Mouse (Mus musculus) lung, embryonic 15.5 days (tissue): ENCODE results near the gene Ccdc40. TPM values are rescaled to one million over a fixed set of nuclear protein-coding genes. Genes with fewer than 3 reads are reported as not detected.
"Not testable (repeated sequence)": the region's sequence is repeated elsewhere in the genome, so short reads cannot be mapped to it uniquely, and the experiment has no call there.

ENCODE experiments used
- ATAC-seq: fragments of 200-750 bp; cut with Nextera tagmentation; 2 replicates; pipeline ENCODE4 v1.8.0; 2017; ENCODE audit warnings: moderate number of reproducible peaks, borderline replicate concordance; ENCODE audit not compliant: low FRiP score, low TSS enrichment; ENCODE audit errors: extremely low read depth
- H3K27ac ChIP-seq: fragments of 300-500 bp; sonication (generic); 2 replicates; pipeline ENCODE4 v1.5.1; 2015; ENCODE audit warnings: moderate library complexity, mild to moderate bottlenecking, inconsistent platforms
- H3K27me3 ChIP-seq: fragments of 300-500 bp; sonication (generic); 2 replicates; pipeline ENCODE4 v1.6.1; 2015; ENCODE audit warnings: inconsistent platforms
- H3K36me3 ChIP-seq: fragments of 300-500 bp; sonication (generic); 2 replicates; pipeline ENCODE4 v1.6.1; 2015; ENCODE audit warnings: inconsistent platforms
- H3K4me1 ChIP-seq: fragments of 300-500 bp; sonication (generic); 2 replicates; pipeline ENCODE4 v1.6.1; 2015; ENCODE audit warnings: inconsistent platforms
- H3K4me2 ChIP-seq: fragments of 300-500 bp; sonication (generic); 2 replicates; pipeline ENCODE4 v1.6.1; 2015; ENCODE audit warnings: inconsistent platforms, mild to moderate bottlenecking, moderate library complexity
- H3K4me3 ChIP-seq: fragments of 300-500 bp; sonication (generic); 2 replicates; pipeline ENCODE4 v1.5.1; 2015; ENCODE audit warnings: mild to moderate bottlenecking, inconsistent platforms
- H3K9ac ChIP-seq: fragments of 300-500 bp; sonication (generic); 2 replicates; pipeline ENCODE4 v1.6.1; 2015; ENCODE audit warnings: inconsistent platforms
- H3K9me3 ChIP-seq: fragments of 300-500 bp; sonication (generic); 2 replicates; pipeline ENCODE4 v1.6.1; 2016; ENCODE audit warnings: inconsistent platforms
- WGBS: fragments of 180-500 bp; shearing (Covaris S2); methylation state at CpG from one replicate; pipeline ENCODE4 v1.1.7; 2015; 5-methylcytosine and 5-hydroxymethylcytosine counted together
- polyA plus RNA-seq: library from polyadenylated mRNA; unstranded; fragments of >200 nt; fragmentation: Nextera tagmentation; extraction: Ambion mirVana; gene quantifications from 2 replicates; pipeline ENCODE4 v1.2.1, GENCODE M21; 2015

The Ccdc40 gene
- polyA plus RNA-seq, 1 experiment from 2014 or later, result 5.7 TPM

DNA sequence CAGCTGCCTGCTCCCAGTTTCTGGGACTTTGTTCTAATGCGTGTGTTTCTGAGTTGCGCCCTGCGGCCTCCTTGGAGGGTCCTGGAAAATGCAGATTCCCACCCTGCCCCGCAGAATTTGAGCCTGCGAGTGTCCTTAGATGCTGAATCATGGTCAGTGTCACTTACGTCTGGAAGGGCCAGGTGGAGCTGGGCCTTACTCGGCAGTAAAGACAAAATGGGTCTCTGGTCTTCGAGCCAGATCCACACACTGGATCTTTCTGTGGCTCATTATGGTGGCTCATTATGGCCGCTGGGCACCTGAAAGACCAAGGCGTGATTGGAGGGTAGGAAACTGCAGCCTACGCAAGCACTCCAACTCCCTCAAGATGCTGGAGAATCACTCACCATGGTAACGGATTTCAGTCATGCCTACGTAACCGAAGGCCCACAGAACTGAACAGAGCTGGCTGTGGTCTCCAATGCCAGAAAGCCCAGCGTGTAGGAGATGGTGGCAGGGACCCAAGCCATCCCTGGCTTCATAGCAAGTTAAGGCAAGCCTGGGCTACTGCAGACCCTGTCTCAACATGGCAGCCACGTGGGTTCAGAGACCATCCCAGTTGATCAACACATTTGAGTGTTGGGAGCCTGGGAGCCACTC, 40.3 kb downstream of the Ccdc40 start:
- 67% methylated on average over 16 of the region's 16 CpGs for WGBS
- ATAC-seq, result no peak
- peaks cover 30% of the 10 kb centered on the region for H3K4me1 ChIP-seq
- H3K27me3 ChIP-seq, result no peaks in the 10 kb centered on the region
- peaks cover 10% of the 10 kb centered on the region; the same call in 1 of the 2 replicates for H3K36me3 ChIP-seq
- H3K4me3 ChIP-seq, result peak overlapping the region; percentile 78
- H3K9ac ChIP-seq, result peak overlapping the region; percentile 84; the same call in 1 of the 2 replicates
- H3K27ac ChIP-seq, result no peak overlapping the region; the same call in 1 of the 2 replicates
- peak overlapping the region; percentile 97 for H3K4me2 ChIP-seq
- no peaks in the 10 kb centered on the region for H3K9me3 ChIP-seq

DNA sequence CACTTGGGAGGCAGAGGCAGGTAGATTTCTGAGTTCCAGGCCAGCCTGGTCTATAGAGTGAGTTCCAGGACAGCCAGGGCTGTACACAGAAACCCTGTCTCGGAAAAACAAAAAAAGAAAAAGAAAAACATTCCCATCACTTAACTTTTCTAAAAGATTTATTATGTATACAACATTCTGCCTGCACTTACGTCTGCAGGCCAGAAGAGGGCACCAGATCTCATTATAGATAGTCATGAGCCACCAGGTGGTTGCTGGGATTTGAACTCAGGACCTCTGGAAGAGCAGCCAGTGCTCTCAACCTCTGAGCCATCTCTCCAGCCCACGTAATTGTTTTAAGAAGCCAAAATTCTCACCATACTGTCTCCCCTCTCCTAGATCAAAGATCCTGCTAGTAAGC, 44.1 kb downstream of the Ccdc40 start:
- H3K9me3 ChIP-seq, H3K27me3 ChIP-seq, H3K9ac ChIP-seq, ATAC-seq, H3K4me2 ChIP-seq, H3K27ac ChIP-seq, H3K4me3 ChIP-seq: not testable (repeated sequence)
- peaks cover 24% of the 10 kb centered on the region for H3K4me1 ChIP-seq
- H3K36me3 ChIP-seq, result peaks cover 18% of the 10 kb centered on the region; the same call in 1 of the 2 replicates
- 65% methylated on average over 3 of the region's 3 CpGs for WGBS

DNA sequence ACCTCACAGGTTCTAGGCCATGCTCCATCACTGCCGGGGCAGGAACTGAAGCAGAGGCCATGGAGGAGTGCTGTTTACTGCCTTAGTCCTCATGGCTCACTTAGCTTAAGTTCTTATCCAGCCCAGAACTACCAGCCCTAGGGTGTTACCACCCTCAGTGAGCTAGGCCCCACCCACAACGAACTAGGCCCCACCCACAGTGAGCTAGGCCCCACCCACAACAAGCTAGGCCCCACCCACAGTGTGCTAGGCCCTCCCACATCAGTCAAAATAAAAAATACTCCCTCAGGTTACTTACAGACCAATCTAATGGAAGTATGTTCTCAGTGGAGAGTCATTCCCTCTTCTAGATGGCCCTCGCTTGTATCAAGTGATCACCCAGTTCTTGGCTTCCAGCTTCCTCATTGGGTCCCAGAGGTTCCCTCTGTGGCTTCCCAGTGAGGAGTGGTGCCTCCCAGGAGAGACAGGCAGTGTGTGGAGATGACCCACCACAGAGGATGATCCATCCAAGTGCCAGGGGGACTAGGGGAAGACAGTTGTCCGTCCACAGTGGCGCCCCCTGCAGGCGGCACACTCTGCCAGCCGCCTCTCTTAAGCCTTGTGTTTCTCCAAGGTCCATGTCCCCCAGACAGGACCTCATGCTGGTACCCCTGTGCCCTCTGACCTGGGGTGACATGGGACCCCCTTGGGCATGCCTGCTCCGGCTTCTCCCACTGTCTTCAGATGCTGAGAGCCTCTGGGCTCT, 45.0 kb downstream of the Ccdc40 start:
- no peak overlapping the region for H3K9ac ChIP-seq
- H3K4me2 ChIP-seq, result no peak overlapping the region
- no peaks in the 10 kb centered on the region for H3K27me3 ChIP-seq
- H3K36me3 ChIP-seq, result peaks cover 18% of the 10 kb centered on the region; the same call in 1 of the 2 replicates
- no peak for ATAC-seq
- H3K4me3 ChIP-seq, result no peak overlapping the region
- 83% methylated on average over 8 of the region's 8 CpGs for WGBS
- H3K27ac ChIP-seq, result no peak overlapping the region
- H3K9me3 ChIP-seq, result no peaks in the 10 kb centered on the region
- peaks cover 17% of the 10 kb centered on the region for H3K4me1 ChIP-seq

DNA sequence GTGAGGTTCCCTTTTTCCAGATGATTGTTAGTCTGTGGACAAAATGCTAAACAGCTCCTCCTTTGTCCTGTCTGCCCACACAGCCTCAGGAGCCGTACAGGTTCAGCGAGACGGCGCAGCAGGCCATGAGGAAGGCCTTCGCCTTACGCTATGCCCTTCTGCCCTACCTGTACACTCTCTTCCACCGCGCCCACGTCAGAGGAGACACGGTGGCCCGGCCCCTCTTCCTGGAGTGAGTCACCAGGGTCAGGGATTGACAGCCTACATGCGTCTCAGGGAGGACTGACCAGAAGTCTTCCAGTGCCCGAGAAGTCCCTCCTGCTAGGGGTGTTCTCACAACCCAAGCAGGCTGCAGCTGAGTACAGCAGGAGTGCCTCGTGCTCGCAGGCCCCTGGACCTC, 52.7 kb downstream of the Ccdc40 start:
- no peak overlapping the region for H3K27ac ChIP-seq
- peaks cover 4% of the 10 kb centered on the region; the same call in 1 of the 2 replicates for H3K4me1 ChIP-seq
- no peaks in the 10 kb centered on the region for H3K9me3 ChIP-seq
- H3K27me3 ChIP-seq, result no peaks in the 10 kb centered on the region
- 81% methylated on average over 15 of the region's 15 CpGs for WGBS
- no peak overlapping the region for H3K4me2 ChIP-seq
- no peak overlapping the region for H3K4me3 ChIP-seq
- H3K36me3 ChIP-seq, result peaks cover 5% of the 10 kb centered on the region; the same call in 1 of the 2 replicates
- H3K9ac ChIP-seq, result no peak overlapping the region
- ATAC-seq, result no peak

DNA sequence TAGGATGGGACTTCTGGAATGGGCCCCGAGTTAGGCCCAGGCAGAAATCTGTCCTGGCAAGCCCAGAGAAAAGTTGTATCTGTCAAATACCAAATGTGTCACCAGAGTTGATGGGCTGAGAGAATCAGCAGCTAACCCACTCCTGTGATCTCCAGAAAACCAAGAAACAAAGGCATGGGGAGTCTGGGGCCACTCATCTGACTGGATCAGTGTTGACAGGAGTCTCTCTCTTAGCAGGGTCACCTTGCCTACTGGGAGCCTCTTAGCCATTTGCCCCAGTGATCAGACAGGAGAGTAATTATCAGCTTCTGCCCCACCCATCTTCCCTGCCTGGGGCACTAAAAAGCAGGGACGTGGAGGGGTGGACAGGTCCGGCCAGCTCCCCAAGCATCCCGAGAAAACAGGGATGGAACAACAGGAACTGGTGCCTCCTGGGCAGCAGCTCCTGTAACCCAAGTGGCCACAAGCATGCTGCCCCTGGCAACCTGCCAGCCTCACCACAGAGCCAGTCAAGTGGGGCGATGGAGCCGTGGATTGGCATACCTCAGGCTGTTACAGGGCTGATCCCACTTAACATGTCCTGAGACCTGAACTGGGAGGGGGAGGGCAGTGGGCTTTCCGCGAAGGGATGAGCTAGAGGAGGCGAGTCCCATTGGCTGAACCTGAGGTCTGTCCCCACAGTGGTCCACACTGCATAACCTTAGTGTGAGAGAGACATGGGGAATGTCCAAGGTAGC, 57.6 kb downstream of the Ccdc40 start:
- 54% methylated on average over 9 of the region's 9 CpGs for WGBS
- Histone ChIP-seq H3K4me1 (peaks cover 9% of the 10 kb centered on the region; the same call in 1 of the 2 replicates), H3K27me3 (no peaks in the 10 kb centered on the region), H3K36me3 (peaks cover 47% of the 10 kb centered on the region), H3K4me2 (no peak overlapping the region), H3K27ac (0 out of 2 replicates have a peak overlapping the region, but pooled peaks have one; percentile 12), H3K9me3 (no peaks in the 10 kb centered on the region), H3K4me3 (no peak overlapping the region), H3K9ac (no peak overlapping the region)
- ATAC-seq, result 0 out of 2 replicates have a peak, but pooled peaks have one; percentile 16

DNA sequence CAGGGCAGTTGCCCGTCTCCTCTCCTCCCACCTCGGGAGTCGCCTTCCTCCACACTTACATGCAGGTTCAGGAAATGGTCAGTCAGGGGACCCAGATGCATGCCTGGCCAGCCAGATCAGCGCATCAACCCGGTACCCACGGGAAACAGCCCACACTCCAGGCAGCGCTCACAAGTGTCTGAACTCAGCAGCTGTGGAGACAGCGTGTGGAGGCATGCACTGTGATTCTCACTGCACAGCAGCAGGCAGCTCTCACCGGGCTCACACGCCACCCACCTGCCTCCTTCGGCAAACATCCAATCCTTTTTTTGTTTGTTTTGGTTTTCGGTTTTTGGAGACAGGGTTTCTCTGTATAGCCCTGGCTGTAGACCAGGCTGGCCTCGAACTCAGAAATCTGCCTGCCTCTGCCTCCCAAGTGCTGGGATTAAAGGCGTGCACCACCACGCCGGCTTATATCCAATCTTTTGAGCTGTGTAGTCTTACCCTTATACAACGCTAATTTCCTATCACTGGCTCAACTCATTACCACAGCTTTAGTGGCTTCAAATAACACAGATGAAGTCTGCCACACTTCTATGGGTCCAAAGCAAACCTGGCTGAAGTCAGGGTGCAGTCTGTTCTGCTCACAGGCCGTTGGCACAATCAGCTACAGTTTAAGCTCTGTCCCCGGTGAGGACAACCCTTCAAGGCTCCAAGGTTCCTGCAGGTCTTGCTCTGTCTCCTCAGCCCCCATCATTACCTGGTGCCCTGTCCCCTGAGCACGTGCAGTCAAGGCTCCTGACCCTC, 59.0 kb downstream of the Ccdc40 start:
- H3K9ac ChIP-seq, result no peak overlapping the region
- H3K4me3 ChIP-seq, result no peak overlapping the region
- peaks cover 61% of the 10 kb centered on the region for H3K36me3 ChIP-seq
- ATAC-seq, result no peak
- WGBS, result 85% methylated on average over 20 of the region's 20 CpGs
- H3K4me1 ChIP-seq, result peaks cover 9% of the 10 kb centered on the region; the same call in 1 of the 2 replicates
- no peak overlapping the region for H3K27ac ChIP-seq
- no peaks in the 10 kb centered on the region for H3K27me3 ChIP-seq
- H3K4me2 ChIP-seq, result no peak overlapping the region
- no peaks in the 10 kb centered on the region for H3K9me3 ChIP-seq

DNA sequence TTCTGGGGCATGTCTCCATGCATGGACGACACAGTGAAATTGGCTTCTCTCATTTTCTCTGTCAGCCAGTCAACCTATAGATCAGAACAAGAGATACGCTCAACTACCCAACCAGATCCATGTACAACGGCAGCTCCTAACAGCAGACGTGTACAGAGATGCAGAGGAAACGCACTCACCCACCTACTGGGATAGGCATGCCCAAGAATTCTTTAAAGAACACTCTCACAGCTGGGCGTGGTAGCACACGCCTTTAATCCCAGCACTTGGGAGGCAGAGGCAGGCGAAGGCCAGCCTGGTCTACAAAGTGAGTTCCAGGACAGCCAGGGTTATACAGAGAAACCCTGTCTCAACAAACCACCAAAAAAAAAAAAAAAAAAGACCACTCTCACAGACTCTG, 64.5 kb downstream of the Ccdc40 start:
- 93% methylated on average over 8 of the region's 8 CpGs for WGBS
- H3K9ac ChIP-seq, H3K9me3 ChIP-seq, H3K4me2 ChIP-seq, H3K27ac ChIP-seq, ATAC-seq, H3K4me1 ChIP-seq, H3K27me3 ChIP-seq, H3K4me3 ChIP-seq: not testable (repeated sequence)
- peaks cover 97% of the 10 kb centered on the region for H3K36me3 ChIP-seq

DNA sequence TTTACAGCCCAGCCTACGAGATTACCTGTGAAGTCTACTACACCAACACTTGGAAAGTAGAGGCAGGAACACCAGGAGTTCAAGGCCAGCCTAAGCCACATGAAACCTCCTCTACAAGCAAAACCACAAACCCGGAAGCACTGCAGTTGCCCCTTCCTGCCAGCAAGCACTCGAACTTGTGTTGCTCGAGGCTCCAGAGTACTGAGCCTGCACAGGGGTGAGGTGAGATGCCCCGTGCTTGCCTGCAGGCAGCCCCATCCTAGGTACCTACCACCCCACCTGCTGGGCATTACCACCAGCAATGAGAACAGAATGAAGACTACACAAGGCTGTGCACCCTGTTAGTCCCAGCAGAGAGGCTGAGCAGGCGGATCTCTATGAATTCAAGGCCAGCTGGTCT, 69.6 kb downstream of the Ccdc40 start:
- H3K36me3 ChIP-seq, result peaks cover 52% of the 10 kb centered on the region
- H3K9ac ChIP-seq, result no peak overlapping the region
- H3K9me3 ChIP-seq, result no peaks in the 10 kb centered on the region
- no peaks in the 10 kb centered on the region for H3K27me3 ChIP-seq
- H3K4me1 ChIP-seq, result peaks cover 17% of the 10 kb centered on the region
- H3K4me3 ChIP-seq, result peak overlapping the region; percentile 8; the same call in 1 of the 2 replicates
- H3K27ac ChIP-seq, result no peak overlapping the region
- H3K4me2 ChIP-seq, result peak overlapping the region; percentile 14; the same call in 1 of the 2 replicates
- ATAC-seq, result no peak
- 77% methylated on average over 6 of the region's 6 CpGs for WGBS

DNA sequence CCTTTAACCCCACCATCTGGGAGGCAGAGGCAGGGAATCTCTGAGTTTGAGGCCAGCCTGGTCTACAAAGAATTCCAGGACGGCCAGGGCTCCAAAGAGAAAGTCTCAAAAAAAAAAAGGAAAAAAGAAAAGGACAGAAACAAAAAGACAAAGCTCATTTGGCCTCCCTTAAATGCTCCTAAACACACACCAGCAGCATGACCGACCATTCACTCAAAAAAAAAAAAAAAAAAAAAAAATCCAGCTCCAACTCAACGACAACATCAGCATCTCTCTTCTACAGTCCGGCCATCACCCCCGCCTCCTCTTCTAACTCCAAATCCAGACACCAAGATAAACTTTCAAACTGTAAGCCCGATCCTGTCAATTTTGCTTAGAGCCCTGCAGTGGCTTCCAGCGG, 70.5 kb downstream of the Ccdc40 start:
- 6% methylated on average over 7 of the region's 7 CpGs for WGBS
- ATAC-seq, result no peak
- Histone ChIP-seq H3K9ac (peak overlapping the region; percentile 96), H3K27me3 (no peaks in the 10 kb centered on the region), H3K4me1 (peaks cover 17% of the 10 kb centered on the region), H3K4me3 (peak overlapping the region; percentile 90), H3K9me3 (no peaks in the 10 kb centered on the region), H3K36me3 (peaks cover 43% of the 10 kb centered on the region), H3K4me2 (peak overlapping the region; percentile 77), H3K27ac (no peak overlapping the region)

DNA sequence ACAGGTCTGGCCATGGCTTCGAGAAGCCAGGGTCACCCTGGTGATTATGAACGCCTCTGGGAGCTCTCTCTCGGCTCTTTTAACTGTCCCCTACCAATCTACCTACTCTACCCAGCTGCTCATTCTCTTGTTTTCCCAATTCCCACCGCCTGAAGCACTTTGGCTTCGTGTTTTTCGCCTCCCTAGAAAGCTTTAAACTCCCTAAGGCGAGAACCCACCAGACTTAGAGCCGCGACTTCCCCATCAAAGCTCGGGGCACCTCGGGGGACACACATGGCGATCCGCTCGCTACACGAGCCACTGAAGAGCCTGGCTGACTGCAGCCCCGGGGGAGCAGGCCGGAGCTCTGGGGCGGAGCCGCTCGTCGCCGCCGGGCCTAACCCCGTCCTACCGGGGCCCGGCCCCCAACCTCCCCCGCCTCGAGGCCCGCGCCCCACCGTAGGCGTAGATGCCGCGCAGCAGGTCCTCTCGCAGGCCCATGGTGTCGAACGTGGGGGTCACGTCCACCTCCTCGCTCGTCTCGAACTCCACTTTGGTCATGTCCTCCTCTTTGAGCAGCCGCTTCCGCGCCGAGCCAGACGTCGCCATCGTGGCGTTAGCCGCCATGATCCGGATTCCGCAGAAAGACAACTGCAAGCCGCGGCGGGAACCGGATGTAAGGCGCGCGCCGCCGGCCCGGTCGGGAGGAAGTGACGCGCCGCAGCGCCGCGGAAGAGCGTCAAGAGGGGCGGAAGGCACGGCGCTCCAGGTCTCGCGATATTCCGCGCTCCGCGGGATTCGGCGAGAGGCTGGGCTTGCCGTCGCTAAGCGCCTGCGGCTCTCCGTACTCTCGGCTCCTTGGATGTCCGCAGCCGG, 71.2 kb downstream of the Ccdc40 start, which contains the start of gene Eif4a3:
Eif4a3 (minus strand) TSS at position 699 of the 855 bp plus-strand sequence.
- H3K27me3 ChIP-seq, result no peaks in the 10 kb centered on the region
- H3K9ac ChIP-seq, result peak within 1 kb of the TSS; percentile 96
- ATAC-seq, result peak; percentile 96
- peaks cover 36% of the 10 kb centered on the region for H3K36me3 ChIP-seq
- H3K4me1 ChIP-seq, result peaks cover 17% of the 10 kb centered on the region
- H3K27ac ChIP-seq, result peak within 1 kb of the TSS; percentile 85
- peak within 1 kb of the TSS; percentile 90 for H3K4me3 ChIP-seq
- no peaks in the 10 kb centered on the region for H3K9me3 ChIP-seq
- H3K4me2 ChIP-seq, result peak within 1 kb of the TSS; percentile 89
- WGBS, result under 1% methylated on average over 89 of the region's 89 CpGs
